Comparison of ENCODE assay signal across 8 mouse cellular contexts in the genomic region with DNA sequence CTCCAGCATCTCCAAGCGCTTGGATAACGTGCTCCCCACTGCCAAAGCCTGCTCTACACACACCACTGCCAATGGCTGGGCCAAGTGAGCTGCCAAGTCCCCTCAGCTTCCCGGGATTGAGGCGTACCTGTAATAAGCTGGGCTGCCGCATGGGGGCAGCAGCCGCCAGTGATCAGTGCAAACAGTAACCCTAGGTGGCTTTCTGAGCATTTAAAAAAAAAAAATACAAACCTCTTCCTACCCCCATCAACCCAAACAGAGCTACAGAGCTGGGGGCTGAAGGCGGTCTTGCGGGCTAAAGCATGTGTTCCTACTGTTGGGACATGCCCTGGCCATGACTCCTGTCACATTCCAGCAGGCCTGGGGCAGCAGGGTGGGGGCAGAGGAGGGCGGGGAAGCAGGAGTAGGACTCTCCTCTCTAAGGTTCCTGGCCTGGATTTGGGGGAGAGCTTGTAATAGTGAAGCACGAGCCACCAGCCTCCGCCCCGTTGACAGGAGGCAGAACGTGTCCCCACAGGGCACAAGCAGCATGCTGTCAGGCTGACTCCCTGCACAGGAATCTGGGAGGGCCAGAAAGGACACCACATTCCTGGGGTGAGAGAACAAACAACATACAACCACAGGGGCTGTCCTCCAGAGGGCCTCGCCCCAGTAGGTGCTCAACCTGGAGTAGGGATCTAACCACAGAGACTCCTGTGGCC. TPM values are rescaled to one million over a fixed set of nuclear protein-coding genes. Genes with fewer than 3 reads are reported as not detected.
DNase-seq lines count a peak whose midpoint lies in the region; ATAC-seq lines count a peak whose summit lies in the region.

No protein-coding gene starts in this region.

- H3K4me3 ChIP-seq in embryonic facial prominence, embryonic 10.5 days, result no peak overlapping the region
- no peak overlapping the region for H3K4me3 ChIP-seq in kidney, embryonic 14.5 days (ENCODE audit: low read length)
- no peak overlapping the region for H3K4me3 ChIP-seq in limb, embryonic 15.5 days
- no peak overlapping the region for H3K4me3 ChIP-seq in stomach, embryonic 14.5 days (ENCODE audit: low read depth, low read length)

- DNase-seq in 3134 (ENCODE audit: extremely low read depth, insufficient read length, low spot score), result peak; percentile 88
- peak; percentile 75 for DNase-seq in adipocyte (ENCODE audit: low spot score)
- peak; percentile 85 for DNase-seq in embryonic facial prominence, embryonic 10.5 days (ENCODE audit: low spot score)
- peak; percentile 72 for DNase-seq in gonadal fat pad, adult 2 months (ENCODE audit: low read depth)
- DNase-seq in monocyte, adult 2 months (ENCODE audit: low read depth in 1 of 2, low spot score in 2 of 2), result peak; percentile 31 to 59

- H3K4me1 ChIP-seq in embryonic facial prominence, embryonic 10.5 days, result peaks cover 37% of the 10 kb centered on the region
- H3K4me1 ChIP-seq in kidney, embryonic 14.5 days (ENCODE audit: control insufficient read depth, insufficient read depth, low read length), result peaks cover 7% of the 10 kb centered on the region; the same call in 1 of the 2 replicates
- peaks cover 26% of the 10 kb centered on the region for H3K4me1 ChIP-seq in limb, embryonic 15.5 days
- H3K4me1 ChIP-seq in stomach, embryonic 14.5 days (ENCODE audit: control insufficient read depth, insufficient read depth, low read length), result no peaks in the 10 kb centered on the region

- peaks cover 99% of the 10 kb centered on the region for H3K36me3 ChIP-seq in embryonic facial prominence, embryonic 10.5 days (replicated peaks)
- H3K36me3 ChIP-seq in kidney, embryonic 14.5 days (ENCODE audit: control insufficient read depth, insufficient read depth, low read length), result peaks cover 77% of the 10 kb centered on the region
- peaks cover 83% of the 10 kb centered on the region for H3K36me3 ChIP-seq in limb, embryonic 15.5 days
- peaks cover 59% of the 10 kb centered on the region for H3K36me3 ChIP-seq in stomach, embryonic 14.5 days (ENCODE audit: control insufficient read depth, insufficient read depth, low read length)

- no peaks in the 10 kb centered on the region for H3K9me3 ChIP-seq in embryonic facial prominence, embryonic 10.5 days
- H3K9me3 ChIP-seq in kidney, embryonic 14.5 days (ENCODE audit: control insufficient read depth, low read length), result no peaks in the 10 kb centered on the region
- H3K9me3 ChIP-seq in limb, embryonic 15.5 days, result no peaks in the 10 kb centered on the region
- H3K9me3 ChIP-seq in stomach, embryonic 14.5 days (ENCODE audit: control insufficient read depth, low read depth, low read length), result no peaks in the 10 kb centered on the region

- H3K4me2 ChIP-seq in kidney, embryonic 14.5 days (replicated peaks; ENCODE audit: low read depth, low read length), result no peak overlapping the region
- no peak overlapping the region for H3K4me2 ChIP-seq in limb, embryonic 15.5 days
- no peak overlapping the region for H3K4me2 ChIP-seq in stomach, embryonic 14.5 days (replicated peaks; ENCODE audit: low read depth, low read length)

- WGBS in embryonic facial prominence, embryonic 10.5 days, result 21% methylated on average over 14 of the region's 14 CpGs
- WGBS in kidney, embryonic 14.5 days, result 21% methylated on average over 14 of the region's 14 CpGs
- WGBS in limb, embryonic 15.5 days, result 21% methylated on average over 14 of the region's 14 CpGs
- 19% methylated on average over 14 of the region's 14 CpGs for WGBS in stomach, embryonic 14.5 days

- no peak overlapping the region for H3K27ac ChIP-seq in embryonic facial prominence, embryonic 10.5 days (replicated peaks)
- no peak overlapping the region for H3K27ac ChIP-seq in kidney, embryonic 14.5 days (ENCODE audit: low read depth, low read length)
- 0 out of 2 replicates have a peak overlapping the region, but pooled peaks have one; percentile 57 for H3K27ac ChIP-seq in limb, embryonic 15.5 days
- peak overlapping the region; percentile 68; the same call in 1 of the 2 replicates for H3K27ac ChIP-seq in stomach, embryonic 14.5 days (ENCODE audit: low read length)

- ATAC-seq in kidney, embryonic 14.5 days (ENCODE audit: low FRiP score, low TSS enrichment), result peak; percentile 61; the same call in 1 of the 2 replicates
- peak; percentile 48 for ATAC-seq in limb, embryonic 15.5 days (ENCODE audit: insufficient number of reproducible peaks, low FRiP score, low TSS enrichment, low read depth)
- ATAC-seq in stomach, embryonic 14.5 days (ENCODE audit: insufficient number of reproducible peaks, insufficient read depth, low FRiP score, low read depth), result peak; percentile 66; the same call in 1 of the 2 replicates

- H3K9ac ChIP-seq in kidney, embryonic 14.5 days (ENCODE audit: low read depth, low read length), result no peak overlapping the region
- no peak overlapping the region for H3K9ac ChIP-seq in limb, embryonic 15.5 days
- H3K9ac ChIP-seq in stomach, embryonic 14.5 days (replicated peaks; ENCODE audit: low read depth, low read length), result no peak overlapping the region

- no peaks in the 10 kb centered on the region for H3K27me3 ChIP-seq in embryonic facial prominence, embryonic 10.5 days (replicated peaks; ENCODE audit: low read depth, poor library complexity, severe bottlenecking)
- no peaks in the 10 kb centered on the region for H3K27me3 ChIP-seq in kidney, embryonic 14.5 days (ENCODE audit: control insufficient read depth, insufficient read depth, low read length)
- no peaks in the 10 kb centered on the region for H3K27me3 ChIP-seq in limb, embryonic 15.5 days
- no peaks in the 10 kb centered on the region for H3K27me3 ChIP-seq in stomach, embryonic 14.5 days (ENCODE audit: control insufficient read depth, insufficient read depth, low read length)

RNA-seq across cellular contexts. Expression of a gene that starts 12.7 kb away (rescaled TPM):
- 0.67 and 0.86 TPM in 2 replicates for polyA plus RNA-seq in embryonic facial prominence, embryonic 10.5 days (2016; fragmentation: Nextera tagmentation; extraction: Ambion mirVana)
- 1.2 and 1.4 TPM in 2 replicates for polyA plus RNA-seq in gonadal fat pad, adult 2 months (2012; rRNA removed)
- 0.54 and 0.92 TPM in 2 replicates for polyA plus RNA-seq in kidney, embryonic 14.5 days (2014; fragmentation: Nextera tagmentation; extraction: Ambion mirVana)
- 1.3 and 1.4 TPM in 2 replicates for polyA plus RNA-seq in limb, embryonic 15.5 days (2015; fragmentation: Nextera tagmentation; extraction: Ambion mirVana)
- polyA plus RNA-seq in stomach, embryonic 14.5 days (2014; fragmentation: Nextera tagmentation; extraction: Ambion mirVana), result 0.55 and 0.85 TPM in 2 replicates

RNA-seq across cellular contexts. Expression of a gene that starts 16.8 kb away (rescaled TPM):
- polyA plus RNA-seq in embryonic facial prominence, embryonic 10.5 days (2016; fragmentation: Nextera tagmentation; extraction: Ambion mirVana), result 60.2 and 62.6 TPM in 2 replicates
- 28.1 and 29.4 TPM in 2 replicates for polyA plus RNA-seq in gonadal fat pad, adult 2 months (2012; rRNA removed)
- 38.5 and 39.4 TPM in 2 replicates for polyA plus RNA-seq in kidney, embryonic 14.5 days (2014; fragmentation: Nextera tagmentation; extraction: Ambion mirVana)
- 50.9 and 58.6 TPM in 2 replicates for polyA plus RNA-seq in limb, embryonic 15.5 days (2015; fragmentation: Nextera tagmentation; extraction: Ambion mirVana)
- polyA plus RNA-seq in stomach, embryonic 14.5 days (2014; fragmentation: Nextera tagmentation; extraction: Ambion mirVana), result 46.4 and 48.8 TPM in 2 replicates

RNA-seq across cellular contexts. Expression of a gene that starts 18.2 kb away (rescaled TPM):
- polyA plus RNA-seq in embryonic facial prominence, embryonic 10.5 days (2016; fragmentation: Nextera tagmentation; extraction: Ambion mirVana), result 66.6 and 70.6 TPM in 2 replicates
- 146 and 181 TPM in 2 replicates for polyA plus RNA-seq in gonadal fat pad, adult 2 months (2012; rRNA removed)
- 102 and 106 TPM in 2 replicates for polyA plus RNA-seq in kidney, embryonic 14.5 days (2014; fragmentation: Nextera tagmentation; extraction: Ambion mirVana)
- 133 and 162 TPM in 2 replicates for polyA plus RNA-seq in limb, embryonic 15.5 days (2015; fragmentation: Nextera tagmentation; extraction: Ambion mirVana)
- polyA plus RNA-seq in stomach, embryonic 14.5 days (2014; fragmentation: Nextera tagmentation; extraction: Ambion mirVana), result 104 and 106 TPM in 2 replicates

RNA-seq across cellular contexts. Expression of a gene that starts 18.2 kb away (rescaled TPM):
- polyA plus RNA-seq in embryonic facial prominence, embryonic 10.5 days (2016; fragmentation: Nextera tagmentation; extraction: Ambion mirVana), result 125 and 130 TPM in 2 replicates
- polyA plus RNA-seq in gonadal fat pad, adult 2 months (2012; rRNA removed), result 53.0 and 62.2 TPM in 2 replicates
- 114 and 120 TPM in 2 replicates for polyA plus RNA-seq in kidney, embryonic 14.5 days (2014; fragmentation: Nextera tagmentation; extraction: Ambion mirVana)
- polyA plus RNA-seq in limb, embryonic 15.5 days (2015; fragmentation: Nextera tagmentation; extraction: Ambion mirVana), result 75.4 and 76.5 TPM in 2 replicates
- polyA plus RNA-seq in stomach, embryonic 14.5 days (2014; fragmentation: Nextera tagmentation; extraction: Ambion mirVana), result 86.8 and 87.9 TPM in 2 replicates

RNA-seq across cellular contexts. Expression of a gene that starts 31.2 kb away (rescaled TPM):
- polyA plus RNA-seq in embryonic facial prominence, embryonic 10.5 days (2016; fragmentation: Nextera tagmentation; extraction: Ambion mirVana), result 1.5 and 2.0 TPM in 2 replicates
- 4.7 and 5.3 TPM in 2 replicates for polyA plus RNA-seq in gonadal fat pad, adult 2 months (2012; rRNA removed)
- polyA plus RNA-seq in kidney, embryonic 14.5 days (2014; fragmentation: Nextera tagmentation; extraction: Ambion mirVana), result not detected in 2 replicates
- polyA plus RNA-seq in limb, embryonic 15.5 days (2015; fragmentation: Nextera tagmentation; extraction: Ambion mirVana), result 14.5 and 15.2 TPM in 2 replicates
- polyA plus RNA-seq in stomach, embryonic 14.5 days (2014; fragmentation: Nextera tagmentation; extraction: Ambion mirVana), result 2.8 and 3.9 TPM in 2 replicates

Comparison
In these comparisons a context has a peak if more than half of its experiments do, and no peak if none do; other contexts are left out.
1. H3K27ac ChIP-seq: peak in limb, embryonic 15.5 days (single experiment) and stomach, embryonic 14.5 days (single experiment); none in embryonic facial prominence, embryonic 10.5 days (single experiment) and kidney, embryonic 14.5 days (single experiment).
2. Peak in every context shown above with its lines, with median percentiles within 50 percentile points of each other: DNase-seq and ATAC-seq.